Mouse (Mus musculus) activated CD4-positive, CD25-positive, alpha-beta regulatory T cell, adult 4 months (primary cell): ENCODE measurements around the gene H2-Eb1. TPM values are rescaled to one million over a fixed set of nuclear protein-coding genes. Genes with fewer than 3 reads are reported as not detected.

Experiments
- ATAC-seq: one replicate; pipeline ENCODE4 v1.8.0; 2017
- polyA plus RNA-seq, 2 experiments: library from polyadenylated mRNA; unstranded; fragments of 100-300 nt; shearing (Covaris generic); gene quantifications; one replicate each; pipeline ENCODE4 v1.2.1; 2017

The H2-Eb1 gene
- 10 to 100 TPM in 1 of 2 experiments, 1 to 10 TPM in 1; 5.2 to 64.7 TPM for polyA plus RNA-seq

DNA sequence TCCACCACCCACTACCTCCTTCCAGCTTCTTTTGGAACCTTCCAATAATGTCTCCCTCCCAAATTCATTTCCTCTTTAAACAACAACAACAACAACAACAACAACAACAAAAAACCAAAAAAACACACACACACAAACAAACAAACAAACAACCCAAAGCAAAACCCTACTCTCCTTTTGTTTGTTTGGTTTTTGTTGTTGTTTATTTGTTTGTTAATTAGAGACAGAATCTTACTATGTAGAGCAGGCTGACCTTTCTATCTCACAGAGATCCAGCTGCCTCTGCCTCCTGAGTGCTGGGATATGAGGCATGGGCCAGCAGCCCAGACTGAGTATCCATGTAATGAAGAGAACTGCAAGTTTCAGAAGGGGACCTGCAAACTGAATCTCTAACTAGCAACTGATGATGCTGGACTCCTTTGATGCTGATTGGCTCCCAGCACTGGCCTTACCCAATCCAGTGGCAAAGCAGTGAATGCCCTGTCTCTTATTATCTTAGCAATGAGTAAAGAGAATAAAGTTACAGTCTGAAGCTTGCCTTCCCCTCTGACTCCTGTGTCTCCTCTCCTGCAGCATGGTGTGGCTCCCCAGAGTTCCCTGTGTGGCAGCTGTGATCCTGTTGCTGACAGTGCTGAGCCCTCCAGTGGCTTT lies at the start of gene H2-Eb1:
Gene H2-Eb1, plus strand, starts transcription at position 488 of the 651 bp plus-strand sequence.
- peak; percentile 75 for ATAC-seq

DNA sequence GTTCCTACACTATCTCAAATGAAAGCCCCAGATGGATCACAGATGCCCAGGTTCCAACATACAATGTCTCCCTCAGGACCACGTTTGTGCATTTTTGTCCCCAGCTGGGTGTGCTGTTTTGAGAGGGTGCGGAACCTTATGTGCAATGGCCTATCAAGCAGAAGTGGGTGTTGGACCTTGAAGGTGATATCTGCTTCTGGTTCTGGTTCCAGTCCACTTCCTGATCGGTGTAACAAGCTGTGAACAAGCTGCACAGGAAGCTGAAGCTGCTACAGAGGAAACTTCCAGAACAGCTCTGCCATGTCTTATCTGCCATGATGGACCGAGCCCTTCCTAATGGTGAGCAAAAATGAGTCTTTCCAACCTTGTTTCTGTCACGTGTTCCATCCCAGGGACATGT lies 49.2 kb upstream of the H2-Eb1 start:
- no peak for ATAC-seq

DNA sequence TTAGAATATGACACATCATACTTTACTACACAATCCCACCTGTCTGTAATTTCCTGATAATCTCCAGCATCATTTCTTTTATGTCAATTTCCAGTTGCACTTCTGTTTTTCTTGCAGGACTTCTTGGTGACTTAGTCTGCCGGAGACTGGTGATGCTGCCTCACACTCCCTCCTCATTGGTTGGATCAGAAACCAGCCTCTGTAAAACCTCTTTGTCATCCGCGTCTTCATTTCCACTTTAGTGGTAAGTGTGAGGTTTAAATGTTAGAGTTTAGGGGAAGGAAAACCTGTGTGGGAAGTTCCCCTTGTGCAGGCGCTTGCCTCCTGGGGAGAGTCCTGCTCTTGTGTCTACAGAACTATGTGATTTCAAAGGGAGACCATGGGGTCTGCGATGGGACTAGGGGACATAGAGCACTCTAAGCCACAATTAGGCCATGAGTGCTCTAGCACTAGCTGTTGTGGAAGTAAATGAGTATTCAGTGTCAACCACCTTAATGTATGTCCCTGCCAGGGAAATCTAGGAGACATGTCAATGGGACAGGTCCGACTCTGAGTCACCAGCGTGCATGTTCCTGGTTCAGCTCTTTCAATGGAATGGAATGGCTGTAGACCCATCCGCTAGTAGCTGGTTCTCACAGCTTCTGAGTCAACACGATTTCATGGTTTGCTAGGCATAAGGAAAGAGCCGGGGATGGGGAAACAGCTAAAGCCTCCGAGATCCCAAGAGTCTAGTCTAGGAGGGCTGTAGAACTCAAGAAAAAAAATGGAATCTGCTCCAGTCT lies 47.9 kb upstream of the H2-Eb1 start, which contains the start of gene H2-Ab1:
Gene H2-Ab1, plus strand, starts transcription at position 96 of the 782 bp plus-strand sequence.
- peak; percentile 71 for ATAC-seq

DNA sequence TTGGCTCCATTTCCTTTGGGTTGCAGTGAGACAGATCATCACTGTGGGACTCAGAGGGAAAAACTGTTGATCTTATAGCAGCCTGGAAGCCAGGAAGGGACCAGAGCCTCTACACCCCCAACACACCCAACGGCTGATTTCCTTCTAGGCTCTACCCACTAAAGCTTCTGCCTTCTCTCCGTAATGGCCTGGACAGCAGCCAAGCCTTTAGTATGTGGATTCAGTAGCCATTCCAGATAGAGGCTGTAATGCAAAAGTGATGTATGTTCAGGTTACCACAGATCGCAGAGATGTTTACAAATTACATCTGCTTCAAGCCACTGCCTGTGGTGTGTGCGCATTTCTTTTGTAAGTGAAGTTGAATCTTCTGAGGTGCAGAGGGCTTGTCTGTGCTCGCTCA lies 45.1 kb upstream of the H2-Eb1 start:
- ATAC-seq, result no peak

GRCm38 (mm10) chr17:34261502-34261901 lies 44.2 kb upstream of the H2-Eb1 start:
- ATAC-seq, result peak; percentile 72

DNA sequence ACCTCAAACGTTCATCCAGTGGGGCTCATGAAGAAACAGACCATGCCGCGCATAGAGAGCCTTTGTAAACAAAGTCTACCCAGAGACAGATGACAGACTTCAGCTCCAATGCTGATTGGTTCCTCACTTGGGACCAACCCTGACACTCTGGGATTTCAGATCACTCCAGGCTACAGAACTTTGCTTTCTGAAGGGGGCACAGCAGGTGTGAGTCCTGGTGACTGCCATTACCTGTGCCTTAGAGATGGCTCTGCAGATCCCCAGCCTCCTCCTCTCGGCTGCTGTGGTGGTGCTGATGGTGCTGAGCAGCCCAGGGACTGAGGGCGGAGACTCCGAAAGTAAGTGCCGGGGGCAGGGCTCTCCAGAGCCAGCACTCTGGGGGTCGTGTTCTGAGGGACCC lies 42.6 kb upstream of the H2-Eb1 start:
- peak; percentile 86 for ATAC-seq

DNA sequence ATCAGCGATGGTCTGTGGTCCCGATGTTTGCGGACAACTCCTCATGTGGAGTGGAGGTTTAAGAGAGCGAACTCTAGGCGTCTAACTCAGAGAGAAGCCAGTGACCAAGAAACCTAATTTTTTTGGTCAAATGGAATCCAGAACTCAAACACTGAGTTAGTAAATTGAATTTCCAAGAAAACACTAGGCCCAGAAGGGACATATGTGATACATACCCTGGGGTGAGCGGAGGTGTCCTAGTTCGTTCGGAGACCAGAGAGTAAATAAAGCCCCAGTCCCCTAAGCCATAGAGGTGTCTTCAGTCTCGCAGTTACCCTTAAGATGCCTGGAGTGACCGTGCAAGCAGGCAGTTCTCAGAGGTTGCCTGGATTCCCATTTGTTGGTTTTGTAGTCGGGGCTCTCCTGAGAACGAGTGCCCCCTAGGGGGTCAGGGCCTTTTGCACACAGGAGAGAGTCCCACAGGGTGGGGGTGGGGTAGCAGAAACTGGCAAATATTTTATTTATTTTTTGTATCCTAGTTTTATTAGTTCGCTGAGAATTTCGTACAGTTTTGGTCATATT lies 41.8 kb upstream of the H2-Eb1 start:
- ATAC-seq, result no peak

- ATAC-seq, result no peak
These were observed 41.0 kb upstream of the H2-Eb1 start for GRCm38 (mm10) chr17:34264452-34265351.

GRCm38 (mm10) chr17:34268262-34268661 lies 37.4 kb upstream of the H2-Eb1 start:
- ATAC-seq, result no peak

GRCm38 (mm10) chr17:34268748-34269147 lies 36.9 kb upstream of the H2-Eb1 start:
- ATAC-seq, result no peak

GRCm38 (mm10) chr17:34269817-34270216 lies 35.9 kb upstream of the H2-Eb1 start:
- no peak for ATAC-seq

- no peak for ATAC-seq
These were observed 35.4 kb upstream of the H2-Eb1 start for GRCm38 (mm10) chr17:34270230-34270629.

DNA sequence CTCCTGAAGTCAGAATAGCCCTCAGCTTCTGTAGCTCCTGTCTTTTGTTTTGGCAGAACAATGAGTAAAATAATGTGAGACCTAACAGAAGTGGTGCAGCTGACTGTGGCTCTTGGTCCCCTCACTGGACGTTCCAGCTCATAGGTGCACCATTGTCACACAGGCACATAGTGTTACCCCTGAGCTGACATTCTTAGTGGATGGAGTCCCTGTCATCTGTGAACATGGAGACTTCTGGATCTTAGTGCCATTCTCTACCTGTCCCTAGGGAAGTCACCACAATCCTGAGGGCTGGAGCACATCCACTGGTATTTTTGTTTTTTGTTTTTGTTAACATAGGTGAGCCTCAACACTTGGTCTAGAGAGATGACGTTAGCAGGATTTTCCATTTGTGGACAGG lies 34.7 kb upstream of the H2-Eb1 start:
- ATAC-seq, result no peak

- no peak for ATAC-seq
These were observed 33.6 kb upstream of the H2-Eb1 start for GRCm38 (mm10) chr17:34272102-34272501.

GRCm38 (mm10) chr17:34280499-34281038 lies 25.1 kb upstream of the H2-Eb1 start:
- ATAC-seq, result no peak

DNA sequence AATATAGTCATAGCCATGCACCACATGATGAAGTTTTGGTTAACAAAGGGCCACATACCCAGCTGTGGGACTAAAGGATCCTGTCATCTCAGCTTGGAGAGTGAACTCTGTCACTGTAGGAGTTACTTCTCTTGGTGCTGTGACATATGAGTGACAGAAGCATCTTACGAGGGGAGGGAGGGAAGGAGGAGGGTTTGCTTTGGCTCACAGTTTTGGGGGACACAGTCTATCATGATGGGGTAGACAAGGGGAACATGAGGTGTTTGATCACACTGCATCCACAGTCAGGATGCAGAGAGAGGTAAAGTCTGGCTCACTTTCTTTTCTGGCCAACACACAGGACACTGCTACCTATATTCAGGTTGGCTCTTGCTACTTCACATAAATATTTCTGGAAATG lies 23.8 kb upstream of the H2-Eb1 start:
- no peak for ATAC-seq

GRCm38 (mm10) chr17:34285371-34285770 lies 20.3 kb upstream of the H2-Eb1 start:
- ATAC-seq, result no peak

DNA sequence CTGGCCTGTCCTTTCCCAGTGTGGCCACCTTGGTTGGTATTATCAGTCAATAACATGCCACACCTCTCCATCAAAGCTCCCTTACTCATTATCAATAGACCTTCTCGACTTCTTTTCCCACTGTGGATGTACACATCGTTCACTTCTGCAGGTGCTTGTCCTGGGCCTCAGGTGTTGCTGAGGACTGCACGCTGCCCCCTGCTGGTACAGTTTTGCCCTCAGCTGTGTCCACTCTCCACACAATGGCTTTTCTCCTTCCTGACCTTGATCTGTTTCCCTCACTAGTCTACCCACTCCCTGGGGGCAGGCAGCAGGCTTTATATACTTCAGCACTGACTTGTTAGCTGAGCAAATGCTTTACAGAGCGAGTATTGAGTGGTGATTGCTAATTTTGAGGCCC lies 19.8 kb upstream of the H2-Eb1 start:
- no peak for ATAC-seq

DNA sequence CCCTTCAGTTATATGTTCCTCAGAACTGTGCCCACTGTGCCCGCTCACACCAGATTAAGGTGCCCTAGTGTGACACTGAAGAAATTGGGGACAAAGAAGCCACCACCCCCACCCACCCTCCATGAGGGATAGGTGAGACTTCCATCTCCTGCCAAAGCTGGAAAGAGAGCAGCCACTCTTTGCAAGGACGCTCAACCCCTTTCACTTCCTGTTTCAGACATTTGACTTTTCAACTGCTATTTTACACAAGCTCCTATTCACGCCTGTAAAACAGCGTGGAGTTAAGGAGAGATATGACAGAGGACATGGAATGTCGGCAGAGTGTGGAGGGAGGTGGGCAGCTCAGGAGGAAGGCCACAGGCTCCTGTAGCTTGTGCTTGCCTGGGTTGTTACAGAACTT lies 19.2 kb upstream of the H2-Eb1 start:
- no peak for ATAC-seq

DNA sequence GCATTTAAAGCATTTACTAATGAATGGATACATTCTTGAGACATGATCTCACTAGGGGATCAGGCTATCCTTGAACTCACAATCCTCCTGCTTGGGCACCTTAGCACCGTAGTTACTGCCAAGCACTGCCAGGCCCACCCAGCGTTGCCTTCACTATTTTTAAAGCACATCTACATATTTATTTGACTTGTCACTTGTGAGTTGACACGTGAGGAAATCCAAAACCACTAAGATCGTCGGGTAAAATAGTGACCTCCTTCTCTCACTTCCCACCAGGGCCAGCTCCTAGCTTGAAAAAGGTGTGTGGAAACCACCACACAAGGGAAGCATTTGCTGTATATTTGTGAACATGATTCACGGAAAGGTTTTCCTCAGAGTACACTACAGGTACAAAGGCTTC lies 18.7 kb upstream of the H2-Eb1 start:
- no peak for ATAC-seq

DNA sequence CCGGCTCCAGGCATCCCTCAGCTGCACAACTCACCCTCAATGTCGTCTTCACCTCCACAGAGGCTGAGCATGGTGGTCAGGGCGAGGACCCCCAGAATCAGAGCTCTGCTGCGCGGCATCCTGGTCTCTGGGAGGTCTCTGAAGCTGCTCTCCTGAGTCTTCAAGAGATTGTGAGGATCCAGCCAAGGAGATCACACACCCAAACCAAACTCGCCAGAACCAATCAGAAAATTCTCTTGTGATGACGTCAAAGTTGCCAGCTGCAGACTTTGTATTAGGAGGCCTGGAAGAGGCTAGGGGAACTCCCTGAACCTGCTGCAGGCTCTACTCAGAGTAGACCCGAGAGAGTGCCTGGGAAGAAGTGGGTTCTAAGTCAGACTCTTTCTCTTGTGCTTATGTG lies 18.0 kb upstream of the H2-Eb1 start, which contains the start of gene H2-Aa:
Gene H2-Aa, minus strand, starts transcription at position 176 of the 400 bp plus-strand sequence.
- peak; percentile 97 for ATAC-seq

GRCm38 (mm10) chr17:34288131-34288530 lies 17.5 kb upstream of the H2-Eb1 start:
- no peak for ATAC-seq
